Mouse (Mus musculus): ENCODE results near the gene Car6.

Gene Car6

GRCm38 (mm10) chr4:150229747-150230390, 28.7 kb upstream of the Car6 start:
- no peak for DNase-seq (ENCODE audit: extremely low spot score, low read depth, low spot score)

- DNase-seq (ENCODE audit: extremely low spot score, low read depth, low spot score): no peak
Measured at GRCm38 (mm10) chr4:150228581-150229348, 27.6 kb upstream of the Car6 start.

GRCm38 (mm10) chr4:150226818-150227688, 25.9 kb upstream of the Car6 start:
- no peak for DNase-seq (ENCODE audit: extremely low spot score, low read depth, low spot score)

- DNase-seq (ENCODE audit: extremely low spot score, low read depth, low spot score): no peak
Measured at GRCm38 (mm10) chr4:150225700-150226099, 24.6 kb upstream of the Car6 start.

GRCm38 (mm10) chr4:150223830-150224229, 22.7 kb upstream of the Car6 start:
- DNase-seq (ENCODE audit: extremely low spot score, low read depth, low spot score): no peak

- no peak for DNase-seq (ENCODE audit: extremely low spot score, low read depth, low spot score)
Measured at GRCm38 (mm10) chr4:150221017-150221640, 20.0 kb upstream of the Car6 start.

GRCm38 (mm10) chr4:150220584-150220983, 19.5 kb upstream of the Car6 start:
- no peak for DNase-seq (ENCODE audit: extremely low spot score, low read depth, low spot score)

GRCm38 (mm10) chr4:150219501-150220292, 18.6 kb upstream of the Car6 start:
- DNase-seq (ENCODE audit: extremely low spot score, low read depth, low spot score): no peak

GRCm38 (mm10) chr4:150217935-150218334, 16.8 kb upstream of the Car6 start:
- no peak for DNase-seq (ENCODE audit: extremely low spot score, low read depth, low spot score)

GRCm38 (mm10) chr4:150217042-150217554, 16.0 kb upstream of the Car6 start:
- no peak for DNase-seq (ENCODE audit: extremely low spot score, low read depth, low spot score)

- no peak for DNase-seq (ENCODE audit: extremely low spot score, low read depth, low spot score)
Measured at GRCm38 (mm10) chr4:150216423-150216822, 15.3 kb upstream of the Car6 start.

GRCm38 (mm10) chr4:150213910-150214309, 12.8 kb upstream of the Car6 start:
- DNase-seq (ENCODE audit: extremely low spot score, low read depth, low spot score): no peak

GRCm38 (mm10) chr4:150212553-150212971, 11.4 kb upstream of the Car6 start:
- DNase-seq (ENCODE audit: extremely low spot score, low read depth, low spot score): no peak

- no peak for DNase-seq (ENCODE audit: extremely low spot score, low read depth, low spot score)
Measured at GRCm38 (mm10) chr4:150211930-150212552, 10.9 kb upstream of the Car6 start.

- no peak for DNase-seq (ENCODE audit: extremely low spot score, low read depth, low spot score)
Measured at GRCm38 (mm10) chr4:150210306-150210705, 9.2 kb upstream of the Car6 start.

GRCm38 (mm10) chr4:150209751-150210150, 8.6 kb upstream of the Car6 start:
- no peak for DNase-seq (ENCODE audit: extremely low spot score, low read depth, low spot score)

GRCm38 (mm10) chr4:150204877-150205276, 3.7 kb upstream of the Car6 start:
- DNase-seq (ENCODE audit: extremely low spot score, low read depth, low spot score): no peak

GRCm38 (mm10) chr4:150202702-150203101, 1.6 kb upstream of the Car6 start:
- no peak for DNase-seq (ENCODE audit: extremely low spot score, low read depth, low spot score)

- DNase-seq (ENCODE audit: extremely low spot score, low read depth, low spot score): no peak
Measured at GRCm38 (mm10) chr4:150198268-150198667, 2.9 kb downstream of the Car6 start.

GRCm38 (mm10) chr4:150193915-150194314, 7.2 kb downstream of the Car6 start:
- no peak for DNase-seq (ENCODE audit: extremely low spot score, low read depth, low spot score)
